Mouse (Mus musculus): ENCODE data around the gene Krtcap2. TPM values are rescaled to one million over a fixed set of nuclear protein-coding genes. Genes with fewer than 3 reads are reported as not detected.

Gene Krtcap2
- total RNA-seq (2014; rRNA removed; ENCODE audit: low replicate concordance): 41.8 and 76.1 TPM in 2 replicates
- polyA plus RNA-seq (2015; fragmentation: Nextera tagmentation; extraction: Ambion mirVana): 192 and 216 TPM in 2 replicates

DNA sequence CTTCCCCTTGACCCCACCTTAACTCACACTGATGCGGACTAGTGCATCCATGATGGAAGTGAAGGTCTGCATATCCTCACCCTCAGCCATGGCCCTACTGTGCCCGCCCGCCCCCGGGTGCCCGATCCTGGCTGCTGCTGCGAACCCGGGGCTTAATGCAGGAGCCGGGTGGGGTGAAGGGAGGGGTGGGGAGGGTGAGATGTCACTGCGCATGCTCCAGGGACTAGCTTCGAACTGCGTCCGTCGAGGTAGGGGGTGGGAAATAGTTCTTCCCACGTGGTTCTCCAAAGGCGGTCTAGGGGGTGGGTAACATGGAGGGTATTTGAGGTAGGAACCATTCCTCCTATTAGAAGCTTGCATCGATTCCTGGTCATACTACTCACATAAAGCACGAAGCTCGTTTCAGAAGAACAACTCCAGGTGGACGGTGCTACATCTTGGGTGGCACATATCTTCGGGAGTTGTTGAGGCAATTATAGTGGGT is at the start of gene Krtcap2:
Krtcap2 (plus strand) TSS at position 279 of the 484 bp plus-strand sequence.
- TF ChIP-seq CTCF (IDR thresholded peaks at IDR 0.05; ENCODE audit: low read depth) (no peak), EP300 (IDR thresholded peaks at IDR 0.05; ENCODE audit: low read depth) (no peak)
- Histone ChIP-seq H3K27me3 (ENCODE audit: control insufficient read depth, insufficient read depth, low read length) (peaks cover 18% of the 10 kb centered on the region), H3K4me1 (ENCODE audit: control insufficient read depth, insufficient read depth) (peaks cover 13% of the 10 kb centered on the region), H3K9ac (replicated peaks; ENCODE audit: low read depth, low read length) (peak within 1 kb of the TSS; percentile 61), H3K4me2 (ENCODE audit: low read depth, low read length) (peak within 1 kb of the TSS; percentile 83), H3K36me3 (replicated peaks; ENCODE audit: control insufficient read depth, insufficient read depth, low read length) (0 out of 2 replicates have a peak, but pooled peaks cover 7% of the 10 kb centered on the region), H3K27ac (ENCODE audit: low read depth) (peak within 1 kb of the TSS; percentile 44), H3K4me3 (ENCODE audit: low read depth, low read length) (peak within 1 kb of the TSS; percentile 67), H3K9me3 (replicated peaks; ENCODE audit: control insufficient read depth, low read length) (no peaks in the 10 kb centered on the region)
- WGBS: 6% methylated on average over 20 of the region's 20 CpGs
- ATAC-seq (ENCODE audit: insufficient read depth, low read depth) (peak; percentile 8; the same call in 1 of the 2 replicates), DNase-seq (ENCODE audit: low spot score) (no peak)

DNA sequence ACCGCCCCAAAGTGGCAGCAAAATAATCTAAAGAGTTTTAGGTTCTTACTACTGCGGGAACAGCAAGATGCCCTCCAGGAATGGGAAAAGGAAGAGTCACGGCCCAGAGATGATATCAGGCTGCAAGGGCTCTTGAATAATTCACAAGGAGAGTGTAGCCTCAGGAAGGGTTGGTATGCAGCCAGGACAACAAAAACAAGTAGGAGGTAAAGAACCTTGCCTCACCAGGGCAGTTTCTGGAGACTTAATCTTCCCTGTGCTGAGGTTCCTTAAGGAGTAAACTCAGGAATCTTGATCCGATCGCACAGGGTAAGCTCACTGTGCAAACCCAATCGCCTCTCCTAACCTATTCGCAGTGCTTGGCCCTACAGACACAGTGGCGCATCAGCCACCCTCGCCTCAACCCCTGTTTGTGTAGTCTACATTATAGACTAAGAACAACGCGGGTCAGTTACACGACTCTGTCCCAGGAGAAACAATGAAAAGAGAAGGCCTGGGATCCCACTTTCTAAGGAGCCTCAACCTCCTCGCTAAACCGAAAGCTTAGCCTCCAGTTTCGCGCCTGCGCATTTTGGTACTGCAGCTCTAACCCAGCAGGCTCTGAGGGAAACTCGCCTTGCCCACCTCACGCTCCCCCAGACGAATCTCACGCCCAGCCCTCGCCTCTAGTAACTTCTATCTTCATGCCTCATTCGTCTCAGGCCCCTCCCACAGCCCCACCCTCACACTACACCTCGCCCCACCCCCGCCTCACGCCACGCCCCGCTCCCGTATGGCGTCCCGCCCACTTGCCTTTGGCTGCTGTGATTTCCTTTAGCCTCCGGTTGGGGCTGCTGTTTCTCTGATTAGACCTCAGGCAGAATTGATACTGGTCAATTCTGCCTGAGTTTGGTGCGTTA is 49.5 kb upstream of the Krtcap2 start:
- Histone ChIP-seq H3K36me3 (replicated peaks; ENCODE audit: control insufficient read depth, insufficient read depth, low read length) (no peaks in the 10 kb centered on the region), H3K4me2 (ENCODE audit: low read depth, low read length) (peak overlapping the region; percentile 71), H3K27ac (ENCODE audit: low read depth) (peak overlapping the region; percentile 78), H3K27me3 (ENCODE audit: control insufficient read depth, insufficient read depth, low read length) (no peaks in the 10 kb centered on the region), H3K9ac (replicated peaks; ENCODE audit: low read depth, low read length) (peak overlapping the region; percentile 65), H3K9me3 (replicated peaks; ENCODE audit: control insufficient read depth, low read length) (no peaks in the 10 kb centered on the region), H3K4me1 (ENCODE audit: control insufficient read depth, insufficient read depth) (peaks cover 6% of the 10 kb centered on the region; the same call in 1 of the 2 replicates), H3K4me3 (ENCODE audit: low read depth, low read length) (peak overlapping the region; percentile 57)
- 6% methylated on average over 33 of the region's 33 CpGs for WGBS
- no peak for TF ChIP-seq EP300 (IDR thresholded peaks at IDR 0.05; ENCODE audit: low read depth)
- peak; percentile 51 for TF ChIP-seq CTCF (IDR thresholded peaks at IDR 0.05; ENCODE audit: low read depth)
- peak; percentile 94 for DNase-seq (ENCODE audit: low spot score)
- peak; percentile 96 for ATAC-seq (ENCODE audit: insufficient read depth, low read depth)

DNA sequence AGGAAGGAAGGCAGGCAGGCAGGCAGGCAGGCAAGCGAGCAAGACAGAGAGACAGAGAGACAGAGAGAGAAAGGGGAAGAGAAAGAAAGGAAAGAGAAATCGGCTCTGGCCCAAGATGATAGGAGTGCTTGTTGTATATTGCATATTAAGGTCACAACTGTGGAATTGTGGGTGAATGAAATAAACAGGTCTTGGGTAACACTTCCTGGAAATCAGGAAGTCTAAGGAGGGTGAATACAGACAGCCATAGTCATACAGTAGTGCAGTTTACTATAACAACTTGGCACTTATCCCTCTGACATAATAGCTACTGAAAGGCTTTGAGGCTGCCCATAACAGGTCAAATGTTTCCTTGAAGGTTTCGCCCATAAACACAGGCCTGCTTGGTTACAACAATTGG is 45.9 kb upstream of the Krtcap2 start:
- no peak overlapping the region for H3K27ac ChIP-seq (ENCODE audit: low read depth)
- 50% methylated on average over 3 of the region's 3 CpGs for WGBS
- H3K9ac ChIP-seq (replicated peaks; ENCODE audit: low read depth, low read length): no peak overlapping the region
- no peak for DNase-seq (ENCODE audit: low spot score)
- H3K4me3 ChIP-seq (ENCODE audit: low read depth, low read length): no peak overlapping the region
- H3K4me1 ChIP-seq (ENCODE audit: control insufficient read depth, insufficient read depth): peaks cover 11% of the 10 kb centered on the region
- no peaks in the 10 kb centered on the region for H3K9me3 ChIP-seq (replicated peaks; ENCODE audit: control insufficient read depth, low read length)
- ATAC-seq (ENCODE audit: insufficient read depth, low read depth): no peak
- no peak overlapping the region for H3K4me2 ChIP-seq (ENCODE audit: low read depth, low read length)
- no peaks in the 10 kb centered on the region for H3K27me3 ChIP-seq (ENCODE audit: control insufficient read depth, insufficient read depth, low read length)
- H3K36me3 ChIP-seq (replicated peaks; ENCODE audit: control insufficient read depth, insufficient read depth, low read length): peaks cover 7% of the 10 kb centered on the region; the same call in 1 of the 2 replicates
- no peak for TF ChIP-seq CTCF (IDR thresholded peaks at IDR 0.05; ENCODE audit: low read depth)
- no peak for TF ChIP-seq EP300 (IDR thresholded peaks at IDR 0.05; ENCODE audit: low read depth)

DNA sequence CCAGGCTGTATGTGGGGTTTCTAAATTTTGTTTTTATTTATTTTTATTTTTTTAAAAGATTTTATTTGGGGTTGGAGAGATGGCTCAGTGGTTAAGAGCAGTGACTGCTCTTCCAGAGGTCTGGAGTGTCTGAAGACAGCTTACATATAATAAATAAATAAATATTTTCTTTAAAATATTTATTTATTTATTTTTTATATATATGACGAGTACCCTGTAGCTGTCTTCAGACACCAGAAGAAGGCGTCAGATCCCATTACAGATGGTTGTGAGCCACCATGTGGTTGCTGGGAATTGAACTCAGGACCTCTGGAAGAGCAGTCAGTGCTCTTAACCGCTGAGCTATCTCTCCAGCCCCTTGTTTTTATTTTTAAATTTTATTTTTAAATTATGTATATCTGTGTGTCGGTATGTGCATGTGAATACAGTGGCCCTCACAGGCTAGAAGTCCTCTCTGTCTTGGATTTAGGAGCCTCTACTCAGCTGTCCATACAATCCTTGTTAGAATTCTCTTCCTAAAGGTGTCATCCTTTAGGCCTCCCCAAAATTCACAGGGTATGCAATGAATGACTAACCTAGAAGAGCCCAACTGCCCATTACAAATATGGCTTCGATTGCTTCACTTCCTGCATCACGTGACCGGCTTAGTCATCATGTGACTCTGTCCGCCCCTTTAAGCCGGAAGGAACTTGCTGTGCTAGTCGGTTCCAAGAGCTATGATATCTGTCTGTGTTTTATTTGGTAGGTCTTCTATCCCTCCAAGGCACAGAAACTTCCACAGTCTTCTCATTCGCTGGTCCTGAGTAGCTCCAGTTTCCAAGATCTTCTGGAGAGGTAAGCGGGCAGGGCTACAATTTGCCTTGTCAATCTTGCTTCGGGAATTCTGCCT is 43.3 kb upstream of the Krtcap2 start, which contains the start of gene Gba:
Gba (plus strand) TSS at position 676 of the 889 bp plus-strand sequence.
- H3K27ac ChIP-seq (ENCODE audit: low read depth): no peak within 1 kb of the TSS
- H3K4me3 ChIP-seq (ENCODE audit: low read depth, low read length): peak within 1 kb of the TSS; percentile 49
- H3K36me3 ChIP-seq (replicated peaks; ENCODE audit: control insufficient read depth, insufficient read depth, low read length): peaks cover 30% of the 10 kb centered on the region
- peak within 1 kb of the TSS; percentile 62 for H3K4me2 ChIP-seq (ENCODE audit: low read depth, low read length)
- TF ChIP-seq EP300 (IDR thresholded peaks at IDR 0.05; ENCODE audit: low read depth) (no peak), CTCF (IDR thresholded peaks at IDR 0.05; ENCODE audit: low read depth) (no peak)
- H3K9ac ChIP-seq (replicated peaks; ENCODE audit: low read depth, low read length): peak within 1 kb of the TSS; percentile 34
- no peaks in the 10 kb centered on the region for H3K27me3 ChIP-seq (ENCODE audit: control insufficient read depth, insufficient read depth, low read length)
- peak; percentile 90 for DNase-seq (ENCODE audit: low spot score)
- no peaks in the 10 kb centered on the region for H3K9me3 ChIP-seq (replicated peaks; ENCODE audit: control insufficient read depth, low read length)
- H3K4me1 ChIP-seq (ENCODE audit: control insufficient read depth, insufficient read depth): peaks cover 5% of the 10 kb centered on the region
- 22% methylated on average over 13 of the region's 13 CpGs for whole genome bisulfite sequencing
- peak; percentile 84 for ATAC-seq (ENCODE audit: insufficient read depth, low read depth)

DNA sequence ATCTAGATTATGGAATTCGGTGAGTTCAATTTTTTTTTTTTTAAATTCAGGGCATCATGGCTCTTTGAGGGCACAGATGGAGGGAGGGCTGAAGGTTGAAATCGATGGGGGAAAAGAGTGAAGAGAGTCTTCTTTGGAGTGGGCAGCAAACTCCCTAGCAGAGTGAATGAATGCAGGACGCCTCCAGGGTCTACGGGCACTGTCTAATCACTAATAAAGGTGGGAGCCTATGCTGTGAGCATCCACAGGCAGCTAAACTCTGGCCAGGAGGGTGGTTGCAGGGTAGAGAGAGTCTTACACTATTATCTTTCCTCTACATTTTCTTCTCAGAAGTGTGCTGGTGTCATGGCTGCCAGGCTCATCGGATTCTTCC is 42.6 kb upstream of the Krtcap2 start:
- Histone ChIP-seq H3K27ac (ENCODE audit: low read depth) (no peak overlapping the region), H3K9ac (replicated peaks; ENCODE audit: low read depth, low read length) (peak overlapping the region; percentile 34), H3K4me2 (ENCODE audit: low read depth, low read length) (peak overlapping the region; percentile 62), H3K9me3 (replicated peaks; ENCODE audit: control insufficient read depth, low read length) (no peaks in the 10 kb centered on the region), H3K36me3 (replicated peaks; ENCODE audit: control insufficient read depth, insufficient read depth, low read length) (peaks cover 37% of the 10 kb centered on the region), H3K27me3 (ENCODE audit: control insufficient read depth, insufficient read depth, low read length) (no peaks in the 10 kb centered on the region), H3K4me3 (ENCODE audit: low read depth, low read length) (peak overlapping the region; percentile 49), H3K4me1 (ENCODE audit: control insufficient read depth, insufficient read depth) (peaks cover 5% of the 10 kb centered on the region)
- ATAC-seq (ENCODE audit: insufficient read depth, low read depth) (no peak), DNase-seq (ENCODE audit: low spot score) (no peak)
- TF ChIP-seq CTCF (IDR thresholded peaks at IDR 0.05; ENCODE audit: low read depth): no peak
- no peak for TF ChIP-seq EP300 (IDR thresholded peaks at IDR 0.05; ENCODE audit: low read depth)
- 38% methylated on average over 5 of the region's 5 CpGs for WGBS
